Mouse (Mus musculus) forebrain, embryonic 11.5 days (tissue): ENCODE results near the gene Atp2c2. TPM values are rescaled to one million over a fixed set of nuclear protein-coding genes. Genes with fewer than 3 reads are reported as not detected.

Experiments used
- ATAC-seq: fragments of 200-750 bp; cut with Nextera tagmentation; replicated peaks from 2 replicates; pipeline ENCODE4 v1.8.0; 2017; ENCODE audit warnings: moderate TSS enrichment; ENCODE audit not compliant: low FRiP score
- DNase-seq: peaks from one replicate; pipeline ENCODE4 v3.0.0-alpha.2; 2017; ENCODE audit warnings: low spot score
- H3K27ac ChIP-seq: fragments of 300-500 bp; sonication (generic); 2 replicates; pipeline ENCODE4 v1.5.1; 2014; ENCODE audit warnings: low read depth, low read length
- H3K27me3 ChIP-seq: fragments of 300-500 bp; sonication (generic); 2 replicates; pipeline ENCODE4 v1.6.1; 2014; ENCODE audit warnings: mild to moderate bottlenecking, low read length, mixed read lengths; ENCODE audit not compliant: control insufficient read depth, insufficient read depth
- H3K36me3 ChIP-seq: fragments of 300-500 bp; sonication (generic); 2 replicates; pipeline ENCODE4 v1.6.1; 2014; ENCODE audit warnings: mild to moderate bottlenecking, low read length, moderate library complexity, mixed read lengths; ENCODE audit not compliant: control insufficient read depth, insufficient read depth
- H3K4me1 ChIP-seq: fragments of 300-500 bp; sonication (generic); replicated peaks from 2 replicates; pipeline ENCODE4 v1.6.1; 2014; ENCODE audit warnings: low read length, mixed read lengths; ENCODE audit not compliant: control insufficient read depth, insufficient read depth
- H3K4me2 ChIP-seq: fragments of 300-500 bp; sonication (generic); 2 replicates; pipeline ENCODE4 v1.6.1; 2014; ENCODE audit warnings: low read depth, mild to moderate bottlenecking, low read length, moderate library complexity, mixed read lengths; ENCODE audit not compliant: severe bottlenecking
- H3K4me3 ChIP-seq: fragments of 300-500 bp; sonication (generic); 2 replicates; pipeline ENCODE4 v1.5.1; 2014; ENCODE audit warnings: low read depth, low read length
- H3K9ac ChIP-seq: fragments of 300-500 bp; sonication (generic); 2 replicates; pipeline ENCODE4 v1.6.1; 2014; ENCODE audit warnings: low read length
- H3K9me3 ChIP-seq: fragments of 300-500 bp; sonication (generic); 2 replicates; pipeline ENCODE4 v1.6.1; 2016; ENCODE audit warnings: low read length, mixed read lengths; ENCODE audit not compliant: control insufficient read depth
- WGBS: fragments of 180-500 bp; shearing (Covaris S2); extraction: QIAGEN DNeasy Blood & Tissue Kit; methylation state at CpG from one replicate; pipeline ENCODE4 v1.1.7; 2014; 5-methylcytosine and 5-hydroxymethylcytosine counted together
- polyA plus RNA-seq: library from polyadenylated mRNA; unstranded; fragments of >200 nt; fragmentation: Nextera tagmentation; extraction: Ambion mirVana; gene quantifications from 2 replicates; pipeline ENCODE4 v1.2.1, GENCODE M21; 2014

The Atp2c2 gene
- polyA plus RNA-seq, 1 experiment from 2014 or later = 1.0 TPM

GRCm38 (mm10) chr8:119765311-119765710 lies 65.5 kb downstream of the Atp2c2 start:
- Histone ChIP-seq H3K27ac (no peak overlapping the region), H3K27me3 (no peaks in the 10 kb centered on the region), H3K4me2 (no peak overlapping the region), H3K4me3 (no peak overlapping the region), H3K4me1 (no peaks in the 10 kb centered on the region), H3K9ac (no peak overlapping the region), H3K36me3 (no peaks in the 10 kb centered on the region), H3K9me3 (no peaks in the 10 kb centered on the region)
- ATAC-seq = no peak
- no peak for DNase-seq
- WGBS = 86% methylated on average over 10 of the region's 10 CpGs

- no peaks in the 10 kb centered on the region for H3K27me3 ChIP-seq
- no peak overlapping the region for H3K9ac ChIP-seq
- no peak for ATAC-seq
- no peaks in the 10 kb centered on the region for H3K36me3 ChIP-seq
- no peak overlapping the region for H3K27ac ChIP-seq
- H3K4me1 ChIP-seq = no peaks in the 10 kb centered on the region
- no peak for DNase-seq
- H3K4me2 ChIP-seq = no peak overlapping the region
- 82% methylated on average over 22 of the region's 22 CpGs for WGBS
- no peak overlapping the region for H3K4me3 ChIP-seq
- no peaks in the 10 kb centered on the region for H3K9me3 ChIP-seq
Observed at GRCm38 (mm10) chr8:119765761-119766444, 66.1 kb downstream of the Atp2c2 start.

- Histone ChIP-seq H3K27ac (no peak overlapping the region), H3K4me3 (no peak overlapping the region), H3K9me3 (no peaks in the 10 kb centered on the region), H3K4me2 (no peak overlapping the region), H3K4me1 (0 out of 2 replicates have a peak, but pooled peaks cover 2% of the 10 kb centered on the region), H3K36me3 (no peaks in the 10 kb centered on the region), H3K9ac (no peak overlapping the region), H3K27me3 (no peaks in the 10 kb centered on the region)
- ATAC-seq (no peak), DNase-seq (no peak)
- WGBS = 88% methylated on average over 7 of the region's 7 CpGs
Observed at GRCm38 (mm10) chr8:119776668-119777245, 76.9 kb downstream of the Atp2c2 start.

GRCm38 (mm10) chr8:119777765-119778164 lies 78.0 kb downstream of the Atp2c2 start:
- peak; percentile 23 for ATAC-seq

GRCm38 (mm10) chr8:119778263-119778662 lies 78.5 kb downstream of the Atp2c2 start, which contains the start of gene Tldc1:
TSS of gene Tldc1 (minus strand) at chr8:119778416.
- Histone ChIP-seq H3K9ac (peak within 1 kb of the TSS; percentile 68), H3K4me1 (0 out of 2 replicates have a peak, but pooled peaks cover 2% of the 10 kb centered on the region), H3K4me3 (peak within 1 kb of the TSS; percentile 45), H3K4me2 (peak within 1 kb of the TSS; percentile 55), H3K9me3 (no peaks in the 10 kb centered on the region), H3K36me3 (no peaks in the 10 kb centered on the region), H3K27ac (0 out of 2 replicates have a peak within 1 kb of the TSS, but pooled peaks have one; percentile 18), H3K27me3 (no peaks in the 10 kb centered on the region)
- peak; percentile 98 for DNase-seq
- peak; percentile 96 for ATAC-seq
- WGBS = 2% methylated on average over 18 of the region's 18 CpGs

More at GRCm38 (mm10) chr8:119777765-119778164, 78.0 kb downstream of the Atp2c2 start:
- Histone ChIP-seq H3K27ac (no peak overlapping the region), H3K4me1 (0 out of 2 replicates have a peak, but pooled peaks cover 2% of the 10 kb centered on the region), H3K4me3 (peak overlapping the region; percentile 45), H3K36me3 (no peaks in the 10 kb centered on the region), H3K9me3 (no peaks in the 10 kb centered on the region), H3K4me2 (peak overlapping the region; percentile 55), H3K9ac (peak overlapping the region; percentile 68), H3K27me3 (no peaks in the 10 kb centered on the region)
- DNase-seq = no peak
- 29% methylated on average over 7 of the region's 7 CpGs for WGBS

GRCm38 (mm10) chr8:119779013-119779737 lies 79.4 kb downstream of the Atp2c2 start:
- ATAC-seq = no peak; the same call in 1 of the 2 replicates
- H3K4me3 ChIP-seq = no peak overlapping the region

GRCm38 (mm10) chr8:119780402-119781049 lies 80.7 kb downstream of the Atp2c2 start:
- no peaks in the 10 kb centered on the region for H3K27me3 ChIP-seq
- WGBS = 82% methylated on average over 9 of the region's 9 CpGs
- H3K9me3 ChIP-seq = no peaks in the 10 kb centered on the region
- H3K4me2 ChIP-seq = no peak overlapping the region
- ATAC-seq (no peak), DNase-seq (no peak)
- H3K4me1 ChIP-seq = 0 out of 2 replicates have a peak, but pooled peaks cover 2% of the 10 kb centered on the region
- H3K4me3 ChIP-seq = no peak overlapping the region
- no peaks in the 10 kb centered on the region for H3K36me3 ChIP-seq
- no peak overlapping the region for H3K27ac ChIP-seq
- no peak overlapping the region for H3K9ac ChIP-seq

More at GRCm38 (mm10) chr8:119779013-119779737, 79.4 kb downstream of the Atp2c2 start:
- Histone ChIP-seq H3K4me2 (peak overlapping the region; percentile 55), H3K9me3 (no peaks in the 10 kb centered on the region), H3K9ac (no peak overlapping the region; the same call in 1 of the 2 replicates), H3K27me3 (no peaks in the 10 kb centered on the region), H3K36me3 (no peaks in the 10 kb centered on the region), H3K4me1 (0 out of 2 replicates have a peak, but pooled peaks cover 2% of the 10 kb centered on the region), H3K27ac (no peak overlapping the region)
- DNase-seq = peak; percentile 88
- WGBS = 26% methylated on average over 14 of the region's 14 CpGs
